Mouse (Mus musculus) stomach, postnatal 0 days (tissue): ENCODE results near the gene Trim11.

ENCODE experiments used
- CTCF ChIP-seq: IDR thresholded peaks from 2 replicates; pipeline ENCODE4 v1.5.1; 2016; ENCODE audit warnings: antibody characterized with exemption, low read depth, mild to moderate bottlenecking, moderate library complexity
- EP300 ChIP-seq: optimal IDR thresholded peaks from 2 replicates; pipeline ENCODE3; 2016; ENCODE audit warnings: antibody characterized with exemption

- TF ChIP-seq CTCF (no peak), EP300 (no peak)
Observed at GRCm38 (mm10) chr11:58929055-58929454, 48.8 kb upstream of the Trim11 start.
